ENCODE assay signal across 8 mouse cellular contexts in the genomic region with DNA sequence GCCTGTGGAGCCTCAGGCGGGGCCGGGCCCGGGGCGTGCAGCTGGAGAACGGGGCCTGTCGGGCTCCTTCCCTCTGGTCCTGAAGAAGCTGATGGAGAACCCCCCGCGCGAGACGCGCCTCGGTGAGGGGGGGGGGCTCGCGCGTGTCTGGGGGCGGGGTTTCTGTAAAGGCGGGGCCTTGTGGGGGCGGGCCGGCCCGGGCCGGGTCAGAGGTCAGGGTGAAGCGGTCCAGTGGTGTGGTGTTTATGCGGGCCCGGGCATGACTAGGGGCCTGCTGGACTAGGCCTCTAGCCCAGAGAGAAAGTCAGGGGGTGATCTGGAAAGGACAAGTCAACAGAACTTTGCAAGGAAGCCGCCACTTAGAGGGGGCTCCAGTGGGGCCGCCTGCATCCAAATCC. TPM values are rescaled to one million over a fixed set of nuclear protein-coding genes. Genes with fewer than 3 reads are reported as not detected.
DNase-seq lines count a peak whose midpoint lies in the region; ATAC-seq and TF ChIP-seq lines count a peak whose summit lies in the region.

No protein-coding gene starts in this region.

- H3K4me1 ChIP-seq in intestine, embryonic 15.5 days (replicated peaks) = peaks cover 20% of the 10 kb centered on the region
- H3K4me1 ChIP-seq in midbrain, embryonic 16.5 days (ENCODE audit: control insufficient read depth, insufficient read depth, low read length) = peaks cover 27% of the 10 kb centered on the region

- TF ChIP-seq CTCF in left cerebral cortex, adult 2 months (IDR thresholded peaks at IDR 0.05) = no peak

- H3K4me2 ChIP-seq in intestine, embryonic 15.5 days (replicated peaks) = peak overlapping the region; percentile 84
- H3K4me2 ChIP-seq in midbrain, embryonic 16.5 days (ENCODE audit: low read length) = peak overlapping the region; percentile 79

- under 1% methylated on average over 25 of the region's 26 CpGs for WGBS in intestine, embryonic 15.5 days
- 0% methylated on average over 13 of the region's 26 CpGs for WGBS in midbrain, embryonic 16.5 days

- peak overlapping the region; percentile 99 for H3K27ac ChIP-seq in left cerebral cortex, adult 2 months
- peak overlapping the region; percentile 80 for H3K27ac ChIP-seq in intestine, embryonic 15.5 days
- H3K27ac ChIP-seq in midbrain, embryonic 16.5 days (ENCODE audit: low read length) = peak overlapping the region; percentile 60

- peak overlapping the region; percentile 73 for H3K4me3 ChIP-seq in left cerebral cortex, adult 2 months
- H3K4me3 ChIP-seq in intestine, embryonic 15.5 days (replicated peaks) = peak overlapping the region; percentile 76
- H3K4me3 ChIP-seq in midbrain, embryonic 16.5 days (ENCODE audit: low read depth, low read length) = peak overlapping the region; percentile 49

- peaks cover 11% of the 10 kb centered on the region for H3K36me3 ChIP-seq in intestine, embryonic 15.5 days
- H3K36me3 ChIP-seq in midbrain, embryonic 16.5 days (ENCODE audit: control insufficient read depth, insufficient read depth, low read length) = peaks cover 11% of the 10 kb centered on the region

- DNase-seq in left cerebral cortex, adult 2 months (ENCODE audit: extremely low spot score in 1 of 2, low spot score in 2 of 2) = no peak
- no peak for DNase-seq in left cerebral cortex, postnatal 14 days (ENCODE audit: low spot score in 2 of 2)
- peak; percentile 86 for DNase-seq in embryo, embryonic 9.5 days (ENCODE audit: extremely low spot score)
- no peak for DNase-seq in ovary, adult 18-20 months (ENCODE audit: low spot score)
- no peak for DNase-seq in urinary bladder, postnatal 10 days (ENCODE audit: low spot score)

- H3K9me3 ChIP-seq in intestine, embryonic 15.5 days = no peaks in the 10 kb centered on the region
- H3K9me3 ChIP-seq in midbrain, embryonic 16.5 days (replicated peaks; ENCODE audit: control insufficient read depth, low read length, poor library complexity, severe bottlenecking) = no peaks in the 10 kb centered on the region

- intact Hi-C loops in left cerebral cortex, adult 2 months (cut with DNase I) = loop anchor here (1.0 to 2.0 kb wide), 3 partner anchors 9 to 67 kb away; partner anchors contain the start of genes Rangap1, Tef and Zc3h7b
- intact Hi-C loops in left cerebral cortex, postnatal 14 days (cut with DNase I) = loop anchor here (5.0 kb wide), 1 partner anchor 114 kb away; the partner anchor contains the start of gene Chadl

- no peaks in the 10 kb centered on the region for H3K27me3 ChIP-seq in intestine, embryonic 15.5 days (replicated peaks)
- no peaks in the 10 kb centered on the region for H3K27me3 ChIP-seq in midbrain, embryonic 16.5 days (ENCODE audit: control insufficient read depth, insufficient read depth, low read depth, low read length)

- H3K9ac ChIP-seq in intestine, embryonic 15.5 days = peak overlapping the region; percentile 79
- peak overlapping the region; percentile 65 for H3K9ac ChIP-seq in midbrain, embryonic 16.5 days (ENCODE audit: low read depth, low read length)

- ATAC-seq in intestine, embryonic 15.5 days = peak; percentile 16; the same call in 1 of the 2 replicates
- peak; percentile 11 for ATAC-seq in midbrain, embryonic 16.5 days
- ATAC-seq in granulocyte monocyte progenitor cell, adult 5-6 weeks (replicated peaks; ENCODE audit: poor library complexity, severe bottlenecking) = no peak

RNA-seq across cellular contexts. Expression of gene Tef, which starts 9.4 kb away (rescaled TPM):
- total RNA-seq in left cerebral cortex, adult 2 months (2021) = 100 to 1,000 TPM; 220 to 228 TPM
- 100 to 1,000 TPM; 188 to 210 TPM for total RNA-seq in left cerebral cortex, postnatal 14 days (2021)
- polyA plus RNA-seq in intestine, embryonic 15.5 days (2015; fragmentation: Nextera tagmentation; extraction: Ambion mirVana) = 15.9 and 17.7 TPM in 2 replicates
- 22.7 and 22.8 TPM in 2 replicates for polyA plus RNA-seq in midbrain, embryonic 16.5 days (2015; fragmentation: Nextera tagmentation; extraction: Ambion mirVana)
- total RNA-seq in granulocyte monocyte progenitor cell, adult 5-6 weeks (2014; fragmentation: Nextera tagmentation) = 6.6 and 9.4 TPM in 2 replicates
- 6.9 and 10.1 TPM in 2 replicates for total RNA-seq in granulocyte monocyte progenitor cell, adult 5-6 weeks (2017)

RNA-seq across cellular contexts. Expression of gene Tob2, which starts 47.0 kb away (rescaled TPM):
- 10 to 100 TPM; 34.8 to 41.4 TPM for total RNA-seq in left cerebral cortex, adult 2 months (2021)
- total RNA-seq in left cerebral cortex, postnatal 14 days (2021) = 10 to 100 TPM; 25.8 to 31.8 TPM
- 25.9 and 26.0 TPM in 2 replicates for polyA plus RNA-seq in intestine, embryonic 15.5 days (2015; fragmentation: Nextera tagmentation; extraction: Ambion mirVana)
- 15.6 and 17.1 TPM in 2 replicates for polyA plus RNA-seq in midbrain, embryonic 16.5 days (2015; fragmentation: Nextera tagmentation; extraction: Ambion mirVana)
- 35.0 and 39.6 TPM in 2 replicates for total RNA-seq in granulocyte monocyte progenitor cell, adult 5-6 weeks (2014; fragmentation: Nextera tagmentation)
- 14.7 and 19.3 TPM in 2 replicates for total RNA-seq in granulocyte monocyte progenitor cell, adult 5-6 weeks (2017)

Comparison
In these comparisons a context has a peak if more than half of its experiments do, and no peak if none do; other contexts are left out.
1. RNA of gene Tef, which starts 9.4 kb away (total RNA-seq): 220 to 228 TPM in left cerebral cortex, adult 2 months and 188 to 210 TPM in left cerebral cortex, postnatal 14 days; 6.6 to 10.1 TPM in granulocyte monocyte progenitor cell, adult 5-6 weeks; every median in the first group is over 10 times any median in the second.
2. Peak in every context shown above with its lines, with median percentiles within 50 percentile points of each other: H3K27ac ChIP-seq and H3K4me3 ChIP-seq.